In genomic region chr11:94491035-94491748, GRCm38 (mm10) we compare ENCODE assay signal across 8 mouse cellular contexts. TPM values are rescaled to one million over a fixed set of nuclear protein-coding genes. Genes with fewer than 3 reads are reported as not detected.
A peak's percentile ranks its signal among the peaks of the same experiment; 100 is the strongest.
DNase-seq lines count a peak whose midpoint lies in the region; ATAC-seq and TF ChIP-seq lines count a peak whose summit lies in the region.

No protein-coding gene starts in this region.

- peaks cover 0 to 4% of the 10 kb centered on the region in 2 experiments; a peak in 1 of 4 replicates for H3K4me1 ChIP-seq in ES-E14 (ENCODE audit: control insufficient read depth in 2 of 2, insufficient read depth in 2 of 2, low read length in 2 of 2, poor library complexity in 1 of 2)
- H3K4me1 ChIP-seq in embryonic facial prominence, embryonic 10.5 days = peaks cover 42% of the 10 kb centered on the region
- peaks cover 4% of the 10 kb centered on the region; the same call in 1 of the 2 replicates for H3K4me1 ChIP-seq in liver, embryonic 15.5 days (replicated peaks)

- no peak overlapping the region for H3K27ac ChIP-seq in ES-E14 (ENCODE audit: insufficient read depth, low read depth, low read length, poor library complexity, severe bottlenecking)
- H3K27ac ChIP-seq in embryonic facial prominence, embryonic 10.5 days (replicated peaks) = peak overlapping the region; percentile 81
- no peak overlapping the region for H3K27ac ChIP-seq in liver, embryonic 15.5 days (replicated peaks)

- H3K9ac ChIP-seq in ES-E14 (ENCODE audit: insufficient read depth, low read depth, low read length, poor library complexity, severe bottlenecking) = peak overlapping the region; percentile 72
- no peak overlapping the region; the same call in 1 of the 2 replicates for H3K9ac ChIP-seq in liver, embryonic 15.5 days

- peak overlapping the region; percentile 62 for H3K4me2 ChIP-seq in liver, embryonic 15.5 days

- in situ Hi-C loops in ES-E14 (cut with MboI; ENCODE audit: low sequenced_read_pairs in 2 of 2, unreplicated experiment in 2 of 2) = loop anchor here in 1 of 2 experiments (10.0 kb wide), 1 partner anchor 356 kb away; no protein-coding TSS in a partner anchor

- no peak for ATAC-seq in liver, embryonic 15.5 days (ENCODE audit: insufficient read depth)

- DNase-seq in gastrocnemius, postnatal 10 days = peak; percentile 53
- no peak for DNase-seq in gastrocnemius, adult 8-10 months (ENCODE audit: low spot score in 2 of 2)
- no peak for DNase-seq in ES-E14 (ENCODE audit: low read depth, low spot score)
- peak; percentile 78 for DNase-seq in embryonic facial prominence, embryonic 10.5 days (ENCODE audit: low spot score)
- DNase-seq in induced T-regulatory cell, adult 2 months (ENCODE audit: low read depth) = peak; percentile 25
- peak; percentile 66 for DNase-seq in right cerebral cortex, postnatal 14 days
- DNase-seq in c-Kit-positive CD71-positive TER-119-positive erythroid progenitor cells, embryonic 14.5 days (ENCODE audit: low spot score) = no peak

- no peaks in the 10 kb centered on the region for H3K9me3 ChIP-seq in ES-E14 (ENCODE audit: control insufficient read depth, insufficient read depth, low read depth, low read length)
- no peaks in the 10 kb centered on the region for H3K9me3 ChIP-seq in embryonic facial prominence, embryonic 10.5 days
- H3K9me3 ChIP-seq in liver, embryonic 15.5 days (replicated peaks) = no peaks in the 10 kb centered on the region

- H3K4me3 ChIP-seq in ES-E14 (ENCODE audit: insufficient read depth in 1 of 2, low read depth in 1 of 2, low read length in 2 of 2, poor library complexity in 1 of 2, severe bottlenecking in 1 of 2) = peak overlapping the region; percentile 81
- peak overlapping the region; percentile 67 for H3K4me3 ChIP-seq in embryonic facial prominence, embryonic 10.5 days
- peak overlapping the region; percentile 38 for H3K4me3 ChIP-seq in liver, embryonic 15.5 days (replicated peaks)

- WGBS in embryonic facial prominence, embryonic 10.5 days = 5% methylated on average over 55 of the region's 55 CpGs
- WGBS in liver, embryonic 15.5 days (ENCODE audit: insufficient replicate concordance) = 4% methylated on average over 55 of the region's 55 CpGs

- peaks cover 96% of the 10 kb centered on the region for H3K27me3 ChIP-seq in embryonic facial prominence, embryonic 10.5 days (replicated peaks; ENCODE audit: low read depth, poor library complexity, severe bottlenecking)
- peaks cover 75% of the 10 kb centered on the region for H3K27me3 ChIP-seq in liver, embryonic 15.5 days

- H3K36me3 ChIP-seq in ES-E14 (ENCODE audit: control insufficient read depth, insufficient read depth, low read length, poor library complexity, severe bottlenecking) = no peaks in the 10 kb centered on the region
- H3K36me3 ChIP-seq in embryonic facial prominence, embryonic 10.5 days (replicated peaks) = no peaks in the 10 kb centered on the region
- no peaks in the 10 kb centered on the region for H3K36me3 ChIP-seq in liver, embryonic 15.5 days (replicated peaks)

TF ChIP-seq in ES-E14, 5 proteins besides CTCF, POLR2A, EP300 and RAD21:
- TF ChIP-seq ZC3H11A (IDR thresholded peaks at IDR 0.05; ENCODE audit: borderline replicate concordance, low read depth, low read length) (no peak), MAFK (IDR thresholded peaks at IDR 0.05; ENCODE audit: insufficient read depth, low read depth, low read length) (no peak), CHD2 (IDR thresholded peaks at IDR 0.05; ENCODE audit: low read depth, low read length) (no peak), HCFC1 (IDR thresholded peaks at IDR 0.05; ENCODE audit: borderline replicate concordance, insufficient read depth, low read length) (no peak), ZNF384 (IDR thresholded peaks at IDR 0.05; ENCODE audit: low read depth, low read length) (no peak)

RNA-seq across cellular contexts. Expression of gene Spata20, which starts 5.2 kb away (rescaled TPM):
- not detected for total RNA-seq in gastrocnemius, postnatal 10 days (2021)
- not detected for total RNA-seq in gastrocnemius, adult 8-10 months (2022)
- 0.26 and 0.71 TPM in 2 replicates for total RNA-seq in ES-E14 (2012; rRNA removed)
- polyA plus RNA-seq in embryonic facial prominence, embryonic 10.5 days (2016; fragmentation: Nextera tagmentation; extraction: Ambion mirVana) = not detected in 2 replicates
- not detected in 2 replicates for polyA plus RNA-seq in liver, embryonic 15.5 days (2015; fragmentation: Nextera tagmentation; extraction: Ambion mirVana)

RNA-seq across cellular contexts. Expression of gene Epn3, which starts 8.6 kb away (rescaled TPM):
- total RNA-seq in gastrocnemius, postnatal 10 days (2021) = under 1 TPM; 0.21 to 0.59 TPM
- total RNA-seq in gastrocnemius, adult 8-10 months (2022) = under 1 TPM in 1 of 4 experiments, not detected in 3; 0.11 TPM
- 0.48 and 1.7 TPM in 2 replicates for total RNA-seq in ES-E14 (2012; rRNA removed)
- polyA plus RNA-seq in embryonic facial prominence, embryonic 10.5 days (2016; fragmentation: Nextera tagmentation; extraction: Ambion mirVana) = 4.5 and 4.7 TPM in 2 replicates
- polyA plus RNA-seq in liver, embryonic 15.5 days (2015; fragmentation: Nextera tagmentation; extraction: Ambion mirVana) = 0.09 and 0.15 TPM in 2 replicates

RNA-seq across cellular contexts. Expression of gene Cacna1g, which starts 17.2 kb away (rescaled TPM):
- total RNA-seq in gastrocnemius, postnatal 10 days (2021) = 1 to 10 TPM; 7.0 to 9.0 TPM
- 1 to 10 TPM in 2 of 4 experiments, under 1 TPM in 2; 0.63 to 1.3 (median 0.86) TPM for total RNA-seq in gastrocnemius, adult 8-10 months (2022)
- 1.6 and 2.2 TPM in 2 replicates for total RNA-seq in ES-E14 (2012; rRNA removed)
- polyA plus RNA-seq in embryonic facial prominence, embryonic 10.5 days (2016; fragmentation: Nextera tagmentation; extraction: Ambion mirVana) = 6.5 and 13.5 TPM in 2 replicates
- 2.3 and 2.7 TPM in 2 replicates for polyA plus RNA-seq in liver, embryonic 15.5 days (2015; fragmentation: Nextera tagmentation; extraction: Ambion mirVana)

RNA-seq across cellular contexts. Expression of gene Mycbpap, which starts 30.4 kb away (rescaled TPM):
- not detected for total RNA-seq in gastrocnemius, postnatal 10 days (2021)
- total RNA-seq in gastrocnemius, adult 8-10 months (2022) = not detected
- 0.45 and 0.48 TPM in 2 replicates for total RNA-seq in ES-E14 (2012; rRNA removed)
- 2.7 and 3.6 TPM in 2 replicates for polyA plus RNA-seq in embryonic facial prominence, embryonic 10.5 days (2016; fragmentation: Nextera tagmentation; extraction: Ambion mirVana)
- 0.09 TPM in 1 of 2 replicates, not detected in the other for polyA plus RNA-seq in liver, embryonic 15.5 days (2015; fragmentation: Nextera tagmentation; extraction: Ambion mirVana)

RNA-seq across cellular contexts. Expression of gene Rsad1, which starts 57.9 kb away (rescaled TPM):
- total RNA-seq in gastrocnemius, postnatal 10 days (2021) = 1 to 10 TPM; 4.3 to 6.0 TPM
- total RNA-seq in gastrocnemius, adult 8-10 months (2022) = 1 to 10 TPM; 4.0 to 5.1 (median 4.4) TPM
- total RNA-seq in ES-E14 (2012; rRNA removed) = 2.1 and 2.4 TPM in 2 replicates
- polyA plus RNA-seq in embryonic facial prominence, embryonic 10.5 days (2016; fragmentation: Nextera tagmentation; extraction: Ambion mirVana) = 4.5 and 5.1 TPM in 2 replicates
- 1.0 and 1.1 TPM in 2 replicates for polyA plus RNA-seq in liver, embryonic 15.5 days (2015; fragmentation: Nextera tagmentation; extraction: Ambion mirVana)

Comparison
In these comparisons a context has a peak if more than half of its experiments do, and no peak if none do; other contexts are left out.
1. DNase-seq: peak in gastrocnemius, postnatal 10 days (single experiment), embryonic facial prominence, embryonic 10.5 days (single experiment), induced T-regulatory cell, adult 2 months (single experiment) and right cerebral cortex, postnatal 14 days (single experiment); none in gastrocnemius, adult 8-10 months (0 of 2), ES-E14 (single experiment) and c-Kit-positive CD71-positive TER-119-positive erythroid progenitor cells, embryonic 14.5 days (single experiment).
2. Peak in every context shown above with its lines, with median percentiles within 50 percentile points of each other: H3K4me3 ChIP-seq.